Mouse (Mus musculus): Measurements from ENCODE around the gene Dnmt3b. TPM values are rescaled to one million over a fixed set of nuclear protein-coding genes. Genes with fewer than 3 reads are reported as not detected.
"Not testable (repeated sequence)": the region's sequence is repeated elsewhere in the genome, so short reads cannot be mapped to it uniquely, and the experiment has no call there.

Dnmt3b gene
- polyA plus RNA-seq, 1 experiment from 2014 or later = 7.0 TPM

- DNase-seq (ENCODE audit: low spot score) = peak; percentile 85
- H3K9ac ChIP-seq (ENCODE audit: low read depth, low read length) = no peak overlapping the region
- peaks cover 8% of the 10 kb centered on the region; the same call in 1 of the 2 replicates for H3K4me1 ChIP-seq (ENCODE audit: control insufficient read depth, insufficient read depth, low read length)
- no peaks in the 10 kb centered on the region for H3K36me3 ChIP-seq (ENCODE audit: control insufficient read depth, insufficient read depth, low read length)
- no peaks in the 10 kb centered on the region for H3K27me3 ChIP-seq (replicated peaks; ENCODE audit: control insufficient read depth, insufficient read depth, low read length)
- ATAC-seq (ENCODE audit: low read depth) = peak; percentile 88
- H3K4me3 ChIP-seq (ENCODE audit: low read depth, low read length) = no peak overlapping the region
- peak overlapping the region; percentile 39 for H3K27ac ChIP-seq (replicated peaks; ENCODE audit: low read depth, low read length)
- WGBS = 16% methylated on average over 3 of the region's 4 CpGs
- no peak overlapping the region for H3K4me2 ChIP-seq (ENCODE audit: low read depth, low read length)
- no peaks in the 10 kb centered on the region for H3K9me3 ChIP-seq (ENCODE audit: control insufficient read depth, low read length)
These were observed 64.0 kb downstream of the Dnmt3b start for GRCm38 (mm10) chr2:153713227-153713626.

GRCm38 (mm10) chr2:153717861-153718260, 68.6 kb downstream of the Dnmt3b start:
- not testable (repeated sequence) for H3K4me2 ChIP-seq (ENCODE audit: low read depth, low read length); DNase-seq (ENCODE audit: low spot score); ATAC-seq (ENCODE audit: low read depth); H3K36me3 ChIP-seq (ENCODE audit: control insufficient read depth, insufficient read depth, low read length); H3K27me3 ChIP-seq (replicated peaks; ENCODE audit: control insufficient read depth, insufficient read depth, low read length); H3K9me3 ChIP-seq (ENCODE audit: control insufficient read depth, low read length); H3K9ac ChIP-seq (ENCODE audit: low read depth, low read length); H3K4me1 ChIP-seq (ENCODE audit: control insufficient read depth, insufficient read depth, low read length); H3K27ac ChIP-seq (replicated peaks; ENCODE audit: low read depth, low read length); H3K4me3 ChIP-seq (ENCODE audit: low read depth, low read length)
- 93% methylated on average over 3 of the region's 3 CpGs for WGBS

GRCm38 (mm10) chr2:153723098-153723497, 73.8 kb downstream of the Dnmt3b start:
- no peak overlapping the region for H3K9ac ChIP-seq (ENCODE audit: low read depth, low read length)
- H3K9me3 ChIP-seq (ENCODE audit: control insufficient read depth, low read length) = no peaks in the 10 kb centered on the region
- no peaks in the 10 kb centered on the region for H3K36me3 ChIP-seq (ENCODE audit: control insufficient read depth, insufficient read depth, low read length)
- H3K4me2 ChIP-seq (ENCODE audit: low read depth, low read length) = no peak overlapping the region
- ATAC-seq (ENCODE audit: low read depth) = no peak
- no peak for DNase-seq (ENCODE audit: low spot score)
- 57% methylated on average over 1 of the region's 1 CpGs for WGBS
- no peak overlapping the region for H3K4me3 ChIP-seq (ENCODE audit: low read depth, low read length)
- no peaks in the 10 kb centered on the region for H3K4me1 ChIP-seq (ENCODE audit: control insufficient read depth, insufficient read depth, low read length)
- H3K27ac ChIP-seq (replicated peaks; ENCODE audit: low read depth, low read length) = no peak overlapping the region
- no peaks in the 10 kb centered on the region for H3K27me3 ChIP-seq (replicated peaks; ENCODE audit: control insufficient read depth, insufficient read depth, low read length)

GRCm38 (mm10) chr2:153724424-153724823, 75.2 kb downstream of the Dnmt3b start:
- Histone ChIP-seq H3K36me3 (ENCODE audit: control insufficient read depth, insufficient read depth, low read length) (no peaks in the 10 kb centered on the region), H3K9me3 (ENCODE audit: control insufficient read depth, low read length) (no peaks in the 10 kb centered on the region), H3K4me2 (ENCODE audit: low read depth, low read length) (no peak overlapping the region), H3K9ac (ENCODE audit: low read depth, low read length) (no peak overlapping the region), H3K4me3 (ENCODE audit: low read depth, low read length) (no peak overlapping the region), H3K4me1 (ENCODE audit: control insufficient read depth, insufficient read depth, low read length) (no peaks in the 10 kb centered on the region), H3K27me3 (replicated peaks; ENCODE audit: control insufficient read depth, insufficient read depth, low read length) (no peaks in the 10 kb centered on the region), H3K27ac (replicated peaks; ENCODE audit: low read depth, low read length) (no peak overlapping the region)
- DNase-seq (ENCODE audit: low spot score) (no peak), ATAC-seq (ENCODE audit: low read depth) (no peak)
- 90% methylated on average over 2 of the region's 2 CpGs for WGBS

GRCm38 (mm10) chr2:153724871-153725270, 75.6 kb downstream of the Dnmt3b start:
- H3K9ac ChIP-seq (ENCODE audit: low read depth, low read length) = no peak overlapping the region
- no peaks in the 10 kb centered on the region for H3K4me1 ChIP-seq (ENCODE audit: control insufficient read depth, insufficient read depth, low read length)
- ATAC-seq (ENCODE audit: low read depth) (no peak), DNase-seq (ENCODE audit: low spot score) (no peak)
- no peak overlapping the region for H3K4me3 ChIP-seq (ENCODE audit: low read depth, low read length)
- H3K4me2 ChIP-seq (ENCODE audit: low read depth, low read length) = no peak overlapping the region
- H3K36me3 ChIP-seq (ENCODE audit: control insufficient read depth, insufficient read depth, low read length) = no peaks in the 10 kb centered on the region
- whole genome bisulfite sequencing = 74% methylated on average over 2 of the region's 2 CpGs
- no peak overlapping the region for H3K27ac ChIP-seq (replicated peaks; ENCODE audit: low read depth, low read length)
- no peaks in the 10 kb centered on the region for H3K9me3 ChIP-seq (ENCODE audit: control insufficient read depth, low read length)
- no peaks in the 10 kb centered on the region for H3K27me3 ChIP-seq (replicated peaks; ENCODE audit: control insufficient read depth, insufficient read depth, low read length)

GRCm38 (mm10) chr2:153725291-153725690, 76.0 kb downstream of the Dnmt3b start:
- Histone ChIP-seq H3K9ac (ENCODE audit: low read depth, low read length) (no peak overlapping the region), H3K36me3 (ENCODE audit: control insufficient read depth, insufficient read depth, low read length) (no peaks in the 10 kb centered on the region), H3K27me3 (replicated peaks; ENCODE audit: control insufficient read depth, insufficient read depth, low read length) (no peaks in the 10 kb centered on the region), H3K4me1 (ENCODE audit: control insufficient read depth, insufficient read depth, low read length) (no peaks in the 10 kb centered on the region), H3K9me3 (ENCODE audit: control insufficient read depth, low read length) (no peaks in the 10 kb centered on the region), H3K4me3 (ENCODE audit: low read depth, low read length) (no peak overlapping the region), H3K4me2 (ENCODE audit: low read depth, low read length) (no peak overlapping the region), H3K27ac (replicated peaks; ENCODE audit: low read depth, low read length) (no peak overlapping the region)
- 78% methylated on average over 4 of the region's 4 CpGs for WGBS
- DNase-seq (ENCODE audit: low spot score) = no peak
- ATAC-seq (ENCODE audit: low read depth) = no peak

- DNase-seq (ENCODE audit: low spot score) = peak; percentile 26
- no peaks in the 10 kb centered on the region for H3K9me3 ChIP-seq (ENCODE audit: control insufficient read depth, low read length)
- 67% methylated on average over 4 of the region's 4 CpGs for WGBS
- no peak overlapping the region for H3K27ac ChIP-seq (replicated peaks; ENCODE audit: low read depth, low read length)
- no peaks in the 10 kb centered on the region for H3K36me3 ChIP-seq (ENCODE audit: control insufficient read depth, insufficient read depth, low read length)
- H3K27me3 ChIP-seq (replicated peaks; ENCODE audit: control insufficient read depth, insufficient read depth, low read length) = no peaks in the 10 kb centered on the region
- no peak overlapping the region for H3K4me2 ChIP-seq (ENCODE audit: low read depth, low read length)
- no peak overlapping the region for H3K4me3 ChIP-seq (ENCODE audit: low read depth, low read length)
- H3K4me1 ChIP-seq (ENCODE audit: control insufficient read depth, insufficient read depth, low read length) = no peaks in the 10 kb centered on the region
- H3K9ac ChIP-seq (ENCODE audit: low read depth, low read length) = no peak overlapping the region
- peak; percentile 33; the same call in 1 of the 2 replicates for ATAC-seq (ENCODE audit: low read depth)
These were observed 84.8 kb downstream of the Dnmt3b start for GRCm38 (mm10) chr2:153734033-153734432.

Other genes with a start within 250 kb of the Dnmt3b start
- not detected in 2 replicates for gene 4930404H24Rik, start 156.7 kb upstream of the Dnmt3b start, polyA plus RNA-seq (2014; fragmentation: Nextera tagmentation; extraction: Ambion mirVana)
- gene Nol4l, start 119.5 kb upstream of the Dnmt3b start, polyA plus RNA-seq (2014; fragmentation: Nextera tagmentation; extraction: Ambion mirVana) = 11.6 and 12.9 TPM in 2 replicates
- gene Commd7, start 16.7 kb upstream of the Dnmt3b start, polyA plus RNA-seq (2014; fragmentation: Nextera tagmentation; extraction: Ambion mirVana) = 61.5 and 66.5 TPM in 2 replicates
- not detected in 2 replicates for gene Dnmt3c, start 47.2 kb downstream of the Dnmt3b start, polyA plus RNA-seq (2014; fragmentation: Nextera tagmentation; extraction: Ambion mirVana)
- gene Mapre1, start 91.8 kb downstream of the Dnmt3b start, polyA plus RNA-seq (2014; fragmentation: Nextera tagmentation; extraction: Ambion mirVana) = 228 and 238 TPM in 2 replicates
- 0.11 TPM in 1 of 2 replicates, not detected in the other for gene Efcab8, start 130.5 kb downstream of the Dnmt3b start, polyA plus RNA-seq (2014; fragmentation: Nextera tagmentation; extraction: Ambion mirVana)
- not detected in 2 replicates for gene Sun5, start 221.6 kb downstream of the Dnmt3b start, polyA plus RNA-seq (2014; fragmentation: Nextera tagmentation; extraction: Ambion mirVana)
- gene Bpifb2, start 225.6 kb downstream of the Dnmt3b start, polyA plus RNA-seq (2014; fragmentation: Nextera tagmentation; extraction: Ambion mirVana) = not detected in 2 replicates